Mouse (Mus musculus) cortical plate, adult 2 months (tissue): ENCODE measurements at regions not wholly inside any gene's neighbourhood (a gene's known extent, or its start where the extent isn't known, plus 50 kb on each side); places are given as distances from the start of the nearest gene placed in this dataset.

Experiments
- CTCF ChIP-seq: fragments of 200-500 bp; IDR thresholded peaks from 2 replicates; pipeline ENCODE4 v1.5.1; 2011; ENCODE audit warnings: mild to moderate bottlenecking, control low read depth, low read length; ENCODE audit not compliant: insufficient read depth; ENCODE audit errors: extremely low read depth
- POLR2A ChIP-seq: fragments of 200-500 bp; IDR thresholded peaks from 2 replicates; pipeline ENCODE4 v1.6.1; 2011; ENCODE audit warnings: mild to moderate bottlenecking, low read length, control low read depth; ENCODE audit not compliant: insufficient read depth; ENCODE audit errors: extremely low read depth

DNA sequence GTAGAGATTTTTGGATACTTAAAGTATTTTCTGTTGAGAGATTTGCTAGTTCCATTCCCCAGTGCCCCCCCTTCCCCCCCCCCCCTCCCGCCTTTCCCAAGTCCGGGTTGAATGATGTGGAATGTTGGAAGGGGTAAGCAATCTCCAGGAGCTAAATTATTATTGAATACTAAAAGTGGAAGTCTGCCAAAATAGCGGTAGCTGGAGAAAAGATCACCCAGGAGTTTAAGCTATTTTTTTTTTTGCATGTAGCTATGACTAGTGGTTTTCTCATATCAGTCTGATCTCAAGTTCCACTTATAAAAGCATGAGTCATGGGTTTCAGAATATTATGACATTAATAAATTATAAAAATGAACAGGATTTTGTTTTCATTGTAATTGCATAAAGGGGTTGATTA lies 365.6 kb downstream of the Cntnap4 start:
- TF ChIP-seq CTCF (no peak), POLR2A (no peak)
